Mouse (Mus musculus) liver, postnatal 0 days (tissue): ENCODE measurements around the gene Npnt.

Experiments used
- CTCF ChIP-seq: sonication (generic); IDR thresholded peaks from 2 replicates; pipeline ENCODE4 v1.5.1; 2016; ENCODE audit warnings: antibody characterized with exemption, low read depth
- EP300 ChIP-seq: IDR thresholded peaks from 2 replicates; pipeline ENCODE4 v1.6.1; 2016; ENCODE audit warnings: antibody characterized with exemption, low read depth, mild to moderate bottlenecking

DNA sequence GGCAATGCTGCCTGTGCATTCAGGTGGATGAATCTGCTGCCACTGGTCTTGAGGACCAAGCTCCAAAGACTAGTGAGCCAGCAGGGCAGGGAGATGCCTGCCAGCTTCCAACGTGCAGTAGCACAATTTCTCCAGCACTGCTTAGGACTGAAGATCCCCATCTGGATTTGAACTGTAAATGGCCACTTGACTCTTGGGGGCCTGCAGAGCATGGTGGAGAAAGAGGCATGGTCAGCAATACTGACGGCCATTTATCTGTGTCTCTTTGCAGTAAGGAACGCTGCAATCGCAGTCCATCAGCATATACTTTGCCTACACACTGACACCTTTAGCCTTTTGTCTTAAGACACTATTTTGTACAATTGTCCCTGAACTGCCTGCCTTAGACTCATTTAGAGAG, 113.0 kb downstream of the Npnt start:
- TF ChIP-seq CTCF (no peak), EP300 (no peak)
